Mouse (Mus musculus): Measurements from ENCODE around the gene H2al1h.

GRCm38 (mm10) chrX:11363890-11364289 lies 42.6 kb downstream of the H2al1h start:
- TF ChIP-seq POLR2A (IDR thresholded peaks at IDR 0.05; ENCODE audit: borderline replicate concordance, extremely low read depth, insufficient read depth, insufficient read length, poor library complexity, severe bottlenecking) (no peak), CTCF (IDR thresholded peaks at IDR 0.05; ENCODE audit: borderline replicate concordance, extremely low read depth, insufficient read depth, insufficient read length) (no peak)
